Mouse (Mus musculus): ENCODE measurements at regions not wholly inside any gene's neighbourhood (a gene's known extent, or its start where the extent isn't known, plus 50 kb on each side); places are given as distances from the start of the nearest gene placed in this dataset.
"Not testable (repeated sequence)": the region's sequence is repeated elsewhere in the genome, so short reads cannot be mapped to it uniquely, and the experiment has no call there.

DNA sequence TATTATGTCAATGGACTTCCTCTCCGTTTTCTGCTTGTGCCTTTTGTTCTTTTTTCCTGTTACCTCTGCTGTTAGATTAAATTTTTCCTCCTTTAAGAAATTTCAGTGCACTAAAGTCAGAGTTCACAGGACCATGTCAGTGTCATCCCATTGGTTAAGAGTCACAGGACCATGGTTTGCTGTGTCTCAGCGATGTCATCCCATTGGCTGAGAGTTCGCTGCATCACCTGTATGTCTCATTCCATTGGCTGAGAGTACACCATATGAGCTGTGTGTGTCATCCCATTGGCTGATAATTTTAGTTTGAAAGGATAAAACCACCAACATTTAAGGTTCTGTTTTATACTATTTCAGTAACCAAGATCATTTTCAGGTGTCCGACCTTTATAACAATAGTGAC is 50.7 kb upstream of the Jade1 start:
- no peak for DNase-seq

DNA sequence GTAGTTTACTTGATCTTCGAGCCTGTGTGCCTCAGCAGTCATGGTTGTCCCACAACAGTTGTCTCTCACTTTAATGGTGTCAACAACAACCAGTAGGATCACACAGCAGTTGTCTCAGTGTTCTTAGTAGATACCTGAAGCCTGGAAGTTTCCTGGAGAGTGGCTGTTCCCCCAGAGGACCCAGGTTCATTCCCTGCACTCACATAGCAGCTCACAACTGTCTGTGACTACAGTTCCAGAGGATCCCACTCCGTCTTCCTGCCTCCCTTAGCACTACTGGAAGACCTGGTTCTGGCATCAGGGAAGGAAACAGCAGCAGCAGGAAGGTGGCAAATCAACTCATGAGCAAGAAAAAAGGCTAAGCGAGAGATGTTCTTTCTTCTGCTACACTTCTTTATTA is 53.4 kb upstream of the Jade1 start:
- no peak for DNase-seq

DNA sequence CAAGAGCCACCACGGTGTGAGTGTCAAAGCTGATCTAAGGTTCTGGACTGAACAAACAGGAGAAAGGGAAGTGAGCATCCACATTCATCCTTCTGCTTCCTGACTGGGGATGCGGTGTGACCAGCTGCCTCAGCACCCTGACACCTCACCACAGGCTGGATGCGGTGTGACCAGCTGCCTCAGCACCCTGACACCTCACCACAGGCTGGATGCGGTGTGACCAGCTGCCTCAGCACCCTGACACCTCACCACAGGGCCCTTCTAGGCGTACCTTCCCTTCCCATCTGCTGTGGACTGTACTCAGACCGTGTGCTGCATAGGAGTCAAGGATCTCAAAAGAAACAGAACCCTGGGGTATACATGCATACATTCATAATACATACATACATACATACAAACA is 53.9 kb upstream of the Jade1 start:
- not testable (repeated sequence) for DNase-seq

DNA sequence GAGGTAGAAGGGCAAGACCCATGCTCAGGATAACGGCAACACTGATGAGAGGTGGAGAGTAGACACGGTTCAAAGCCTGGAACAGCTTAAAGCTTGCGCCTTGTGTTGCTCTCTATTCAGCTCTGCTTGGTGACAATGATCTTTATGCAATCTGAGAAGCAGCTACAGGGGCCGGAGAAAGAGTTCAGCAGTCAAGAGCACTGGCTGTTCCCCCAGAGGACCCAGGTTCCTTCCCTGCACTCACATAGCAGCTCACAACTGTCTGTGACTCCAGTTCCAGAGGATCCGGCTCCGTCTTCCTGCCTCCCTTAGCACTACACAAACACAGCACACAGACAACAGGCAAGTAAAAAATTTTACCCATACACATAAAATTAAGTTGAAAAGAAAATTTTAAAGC is 54.4 kb upstream of the Jade1 start:
- DNase-seq, result no peak

DNA sequence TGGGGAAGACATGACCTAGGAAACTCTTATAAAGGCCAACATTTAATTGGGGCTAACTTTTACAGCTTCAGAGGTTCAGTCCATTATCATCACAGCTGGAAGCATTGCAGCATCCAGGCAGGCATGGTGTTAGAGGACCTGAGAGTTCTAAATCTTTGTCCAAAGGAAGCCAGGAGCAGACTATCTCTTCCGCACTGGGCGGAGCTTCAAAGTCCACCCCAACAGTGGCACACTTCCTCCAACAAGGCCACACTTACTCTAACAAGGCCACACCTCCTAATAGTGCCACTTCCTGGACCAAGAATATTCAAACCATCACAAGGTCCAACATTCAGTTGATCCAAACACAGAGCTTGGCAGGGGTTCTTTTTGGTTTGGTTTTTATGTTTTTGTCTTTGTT is 55.9 kb upstream of the Jade1 start:
- no peak for DNase-seq

DNA sequence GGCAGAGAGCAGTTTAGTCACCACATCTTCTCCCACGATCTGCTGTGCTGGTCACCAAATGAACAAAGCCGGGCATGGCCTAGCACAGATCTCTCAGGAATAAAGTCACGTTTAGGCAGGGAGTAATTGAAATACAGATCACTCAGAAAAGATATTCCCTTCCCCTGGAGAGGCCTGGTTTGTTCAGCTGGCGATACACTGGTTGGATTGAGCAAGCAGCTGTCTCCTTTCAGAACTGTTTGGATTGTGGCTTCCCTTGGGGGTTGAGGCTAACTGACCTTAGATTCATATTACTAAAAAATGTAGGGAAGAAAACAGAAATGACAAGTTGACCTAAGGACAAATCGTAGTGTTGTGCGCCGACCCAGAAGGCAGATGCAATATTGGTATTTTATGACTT is 56.7 kb upstream of the Jade1 start:
- no peak for DNase-seq

DNA sequence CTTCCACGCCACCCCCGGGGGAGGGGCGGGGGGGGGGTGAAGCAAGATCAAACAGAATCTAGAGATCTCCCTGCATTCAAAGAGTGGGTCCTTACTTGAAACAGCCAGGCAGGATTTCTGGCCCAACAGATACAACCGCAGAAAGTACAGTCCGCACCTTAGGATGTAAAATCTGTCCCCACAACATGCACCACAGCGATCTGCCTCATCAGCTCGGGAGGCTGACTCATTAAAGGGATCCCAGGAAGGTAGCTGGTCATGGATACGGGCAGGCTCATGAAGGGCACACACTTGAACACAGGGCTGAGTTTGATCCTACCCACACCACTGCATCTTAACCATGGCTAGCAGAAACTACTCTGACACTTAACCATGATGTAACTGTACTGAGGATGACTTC is 57.8 kb upstream of the Jade1 start:
- DNase-seq, result no peak

DNA sequence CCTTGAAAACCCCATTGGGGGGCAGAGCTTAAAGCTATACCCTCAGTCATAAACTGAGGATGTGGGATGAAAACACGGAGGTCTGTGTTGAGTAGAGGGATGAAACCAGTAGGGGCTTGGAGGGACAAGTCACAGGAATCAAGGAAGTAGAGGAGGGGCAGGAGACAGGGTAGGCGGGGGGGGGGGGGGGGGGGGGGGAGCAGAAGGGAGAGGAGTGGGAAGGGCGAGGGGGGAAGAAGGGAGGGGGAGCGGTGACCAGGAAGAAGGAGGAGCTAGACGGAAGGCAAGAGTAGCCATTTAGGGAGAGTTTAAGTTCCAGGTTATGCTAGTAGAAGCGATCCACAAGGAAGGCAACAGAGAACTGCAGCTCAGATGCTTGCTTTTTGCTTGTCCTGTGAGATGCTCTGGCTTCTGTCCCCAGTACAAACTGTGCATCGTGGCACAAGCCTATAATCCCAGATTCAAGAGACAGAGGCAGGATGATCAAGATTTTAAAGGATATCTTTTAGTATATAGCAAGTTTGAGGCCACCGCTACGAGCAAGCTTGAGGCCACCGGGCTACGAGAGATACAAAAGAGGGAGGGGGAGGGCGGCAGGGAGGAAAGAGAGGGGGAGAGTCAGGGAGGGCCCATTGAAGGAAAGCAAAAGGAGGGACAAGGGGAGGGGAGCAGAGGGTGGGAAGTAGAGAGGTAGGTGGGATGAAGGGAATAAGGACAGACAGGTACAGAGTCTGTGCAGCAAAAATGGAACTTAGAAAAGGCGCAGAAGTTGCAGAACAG is 58.4 kb upstream of the Jade1 start:
- peak; percentile 12 for DNase-seq

DNA sequence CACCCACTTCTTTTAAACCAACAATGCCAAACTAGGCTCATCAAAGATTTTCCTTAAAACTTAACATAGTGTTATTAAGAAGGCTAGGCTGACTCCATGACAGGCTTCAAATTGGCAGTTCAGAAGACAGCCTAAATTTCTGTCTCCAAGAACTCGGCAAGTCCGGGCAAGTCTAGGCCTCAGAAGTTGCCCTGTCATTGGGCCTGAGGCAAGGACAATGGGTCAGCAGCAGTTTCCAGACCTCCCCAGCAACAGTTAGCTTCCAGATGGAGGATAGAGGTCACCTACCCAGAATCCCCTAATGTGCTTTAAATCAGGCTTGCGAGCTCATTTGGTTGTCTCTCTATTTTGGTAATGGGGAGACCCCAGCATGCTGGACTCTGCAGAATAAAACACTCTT is 59.6 kb upstream of the Jade1 start:
- DNase-seq, result no peak

DNA sequence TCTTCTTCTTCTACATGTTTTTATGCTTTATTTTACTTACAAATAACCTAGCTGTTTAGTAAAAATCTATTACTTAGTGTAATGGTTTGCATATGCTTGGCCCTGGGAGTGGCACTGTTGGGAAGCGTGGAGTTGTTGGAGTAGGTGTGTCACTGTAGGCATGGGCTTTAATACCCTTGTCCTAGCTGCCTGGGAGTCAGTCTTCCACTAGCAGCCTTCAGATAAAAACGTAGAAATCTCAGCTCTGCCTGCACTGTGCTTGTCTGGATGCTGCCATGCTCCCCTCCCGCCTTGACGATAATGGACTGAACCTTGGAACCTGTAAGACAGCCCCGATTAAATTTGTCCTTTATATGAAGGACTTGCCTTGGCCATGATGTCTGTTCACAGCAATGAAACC is 60.4 kb upstream of the Jade1 start:
- no peak for DNase-seq

DNA sequence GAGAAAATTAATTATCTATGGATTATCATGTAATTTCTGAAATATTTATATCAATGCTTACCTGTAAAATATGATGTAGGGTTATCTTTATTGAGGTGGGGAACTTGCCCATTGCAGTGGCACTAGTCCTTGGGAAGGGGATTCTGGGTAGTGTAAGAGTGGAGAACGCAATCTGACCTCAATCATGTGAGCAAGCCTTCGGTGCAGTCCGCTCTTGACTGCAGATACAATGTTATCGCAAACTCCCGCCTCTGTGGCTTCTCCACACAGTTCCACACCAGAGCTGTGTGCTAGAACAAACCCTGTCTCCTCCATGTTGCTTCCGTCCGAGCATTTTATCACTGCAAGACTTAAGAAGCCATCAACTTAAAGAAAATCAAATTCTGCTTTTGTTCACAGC is 62.1 kb upstream of the Jade1 start:
- DNase-seq, result no peak

DNA sequence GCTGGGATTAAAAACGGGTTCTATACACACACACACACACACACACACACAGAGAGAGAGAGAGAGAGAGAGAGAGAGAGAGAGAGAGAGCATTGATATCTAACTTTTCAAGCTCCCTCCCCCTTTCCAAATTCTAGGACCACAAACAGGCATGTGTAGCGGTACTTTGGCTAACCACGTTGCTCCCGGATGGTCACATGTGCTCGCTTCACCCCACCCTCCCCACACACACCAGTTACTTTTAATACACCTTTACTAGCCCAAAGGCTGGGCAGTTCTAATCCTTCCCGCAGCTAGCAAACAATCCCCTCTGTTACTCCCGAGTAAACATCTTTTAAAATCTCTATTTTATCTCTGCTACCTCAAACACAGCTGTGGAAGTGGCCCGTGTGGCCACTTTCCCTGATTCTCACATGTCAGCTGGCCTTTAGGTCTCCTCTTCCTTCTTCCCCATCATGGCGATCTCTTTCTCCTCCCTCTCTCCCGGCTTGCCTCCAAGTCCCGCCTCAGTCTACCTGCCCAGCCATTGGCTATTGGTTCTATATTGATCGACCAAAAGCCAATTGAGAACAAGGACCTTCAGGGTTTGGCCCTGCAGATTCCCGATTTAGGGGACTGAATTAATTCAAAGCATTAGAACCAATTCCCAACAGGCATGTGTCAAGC is 62.7 kb upstream of the Jade1 start:
- DNase-seq, result no peak

DNA sequence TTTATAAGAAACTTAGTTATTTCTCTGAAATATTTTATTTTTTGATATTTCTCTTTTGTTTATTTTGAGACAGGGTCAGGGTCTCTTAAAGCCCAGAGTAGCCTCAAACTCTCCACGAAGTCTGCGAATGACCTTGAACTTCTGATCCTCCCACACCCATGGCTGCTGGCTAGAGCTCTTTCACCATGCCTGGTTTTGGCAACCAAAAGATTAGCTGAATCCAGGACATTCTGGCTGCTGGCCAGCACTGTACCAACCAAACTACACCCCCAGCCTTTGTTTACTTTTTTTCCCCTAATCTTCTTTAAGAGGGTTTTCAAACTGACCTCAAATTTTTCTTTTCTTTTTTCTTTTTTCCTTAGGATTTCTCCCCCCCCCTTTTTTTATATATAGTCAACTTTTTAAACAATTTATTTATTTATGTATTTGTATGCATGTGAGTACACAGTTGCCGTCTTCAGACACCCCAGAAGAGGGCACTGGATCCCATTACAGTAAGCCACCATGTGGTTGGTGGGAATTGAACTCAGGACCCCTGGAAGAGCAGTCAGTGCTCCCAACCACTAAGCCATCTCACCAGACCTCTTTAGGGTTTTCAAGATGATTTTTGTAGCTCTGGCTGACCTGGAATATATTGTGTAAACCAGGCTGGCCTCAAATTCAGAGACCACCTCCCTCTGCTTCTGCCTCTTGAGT is 63.4 kb upstream of the Jade1 start:
- no peak for DNase-seq

DNA sequence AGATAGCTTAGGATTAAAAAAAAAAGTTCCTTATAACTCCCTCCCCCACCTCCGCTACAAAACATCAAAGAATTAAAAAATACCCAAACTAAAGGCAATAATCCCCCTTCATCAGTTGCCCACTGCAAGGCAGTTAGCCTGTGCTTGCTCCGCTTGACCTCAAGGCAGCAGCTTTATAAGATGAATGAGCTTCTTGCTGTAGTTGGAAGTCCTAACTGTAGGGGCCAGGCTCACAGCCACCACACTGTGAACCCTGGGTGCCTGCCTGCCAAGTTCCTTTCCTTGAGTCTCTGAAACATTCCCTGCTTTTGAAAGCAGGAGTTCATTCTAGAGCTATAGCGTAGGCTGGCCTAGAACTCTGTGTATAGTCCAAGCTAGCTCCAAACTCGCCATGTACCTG is 64.3 kb upstream of the Jade1 start:
- DNase-seq, result no peak

DNA sequence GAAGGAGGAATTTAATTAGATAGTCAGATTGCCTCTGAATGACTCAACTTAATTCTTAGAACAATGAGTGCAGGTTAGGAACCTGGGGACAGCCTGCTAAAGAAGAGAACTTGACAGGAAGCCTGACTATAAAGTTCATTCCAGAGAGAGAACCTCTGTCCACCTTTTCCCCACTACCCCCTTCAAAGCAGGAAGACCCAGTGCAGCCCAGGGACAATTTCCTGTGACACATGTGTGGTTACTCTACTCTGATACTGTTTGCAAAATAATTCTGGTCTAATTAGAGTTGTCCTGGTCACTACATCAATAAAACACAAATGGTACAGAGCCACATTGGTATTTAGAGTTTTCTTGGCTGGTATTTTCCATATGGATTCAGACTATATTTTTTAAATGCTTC is 65.5 kb upstream of the Jade1 start:
- no peak for DNase-seq

DNA sequence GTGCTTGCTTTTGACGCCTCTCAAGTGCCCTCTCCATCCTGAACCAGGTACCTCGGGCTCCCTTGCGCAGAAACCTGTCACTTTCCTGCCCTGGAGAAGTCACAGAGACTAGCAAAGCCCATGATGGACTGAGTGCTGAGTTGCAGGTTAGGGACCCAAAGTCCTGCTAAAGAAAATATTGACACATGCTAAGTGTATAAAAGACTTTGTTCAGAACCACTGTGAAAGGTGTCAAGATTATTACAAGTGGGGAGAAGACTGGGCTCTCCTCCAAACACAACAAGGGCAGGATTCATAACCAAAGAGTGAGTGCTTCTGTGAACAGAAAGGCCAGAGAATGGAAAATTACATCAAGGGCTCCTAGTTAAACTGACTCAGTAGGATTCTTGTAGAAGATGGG is 66.0 kb upstream of the Jade1 start:
- DNase-seq, result no peak

DNA sequence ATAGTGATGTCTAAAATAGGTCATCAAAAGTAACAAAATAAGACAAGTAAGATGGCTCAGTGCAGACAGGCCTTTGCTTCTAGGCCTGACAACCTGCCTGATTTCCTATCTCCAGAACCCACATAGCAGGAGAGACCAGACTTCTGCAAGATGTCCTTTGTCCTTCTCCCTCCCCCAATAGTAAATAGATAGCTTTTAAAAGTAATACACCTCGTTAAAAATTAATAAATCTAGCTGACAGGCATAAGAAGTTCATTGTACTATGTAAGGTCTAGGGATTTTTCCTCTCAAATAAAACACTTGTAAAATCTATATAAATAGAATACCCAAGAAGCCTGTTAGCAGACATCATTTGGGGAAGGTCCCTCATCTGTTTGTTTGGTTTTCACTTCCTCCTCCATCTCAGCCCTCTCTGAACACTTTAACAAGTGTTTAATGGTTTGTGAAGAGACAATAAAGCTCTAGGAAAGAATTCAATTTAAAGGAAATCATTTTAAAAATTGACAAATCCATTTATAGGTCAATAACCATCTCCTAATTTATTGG is 67.2 kb upstream of the Jade1 start:
- no peak for DNase-seq

DNA sequence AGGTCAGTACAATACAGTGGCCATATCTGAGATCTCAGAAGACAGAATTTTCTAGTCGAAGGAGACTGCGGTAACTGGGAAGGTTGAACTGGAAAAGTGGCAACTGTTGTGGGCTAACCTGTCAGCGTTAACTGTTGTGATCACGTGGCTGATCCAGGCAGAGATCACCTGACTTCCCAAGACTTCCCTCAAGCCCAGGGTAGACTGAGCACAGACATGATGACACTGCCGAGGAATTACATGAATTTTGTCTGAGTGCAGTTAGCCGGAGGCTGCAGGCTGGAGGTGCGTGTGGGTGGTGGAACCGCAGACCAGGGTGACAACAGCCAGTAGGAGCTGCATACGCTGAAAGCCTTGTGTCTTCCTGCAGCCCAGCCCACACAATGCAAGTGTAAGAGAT is 70.6 kb upstream of the Jade1 start:
- DNase-seq, result no peak

DNA sequence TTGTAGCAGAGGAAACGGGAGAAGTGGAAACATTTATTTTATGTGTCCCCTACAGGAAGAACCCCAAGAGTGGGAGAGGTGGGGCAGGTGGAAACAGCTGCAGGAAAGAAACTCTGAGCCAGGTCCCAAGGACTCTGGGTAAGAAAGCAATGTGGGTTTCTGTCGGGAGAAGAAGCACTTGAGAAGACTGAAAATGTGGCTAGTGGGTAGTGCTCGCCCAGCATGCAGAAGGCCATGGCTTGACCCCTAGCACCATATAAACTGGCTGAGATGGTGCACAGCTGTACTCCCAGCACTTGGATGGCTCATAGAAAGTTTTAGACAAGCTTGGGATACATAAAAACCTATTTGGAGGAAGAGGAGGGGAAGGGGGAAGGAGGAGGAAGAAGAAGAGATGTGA is 71.9 kb upstream of the Jade1 start:
- no peak for DNase-seq

DNA sequence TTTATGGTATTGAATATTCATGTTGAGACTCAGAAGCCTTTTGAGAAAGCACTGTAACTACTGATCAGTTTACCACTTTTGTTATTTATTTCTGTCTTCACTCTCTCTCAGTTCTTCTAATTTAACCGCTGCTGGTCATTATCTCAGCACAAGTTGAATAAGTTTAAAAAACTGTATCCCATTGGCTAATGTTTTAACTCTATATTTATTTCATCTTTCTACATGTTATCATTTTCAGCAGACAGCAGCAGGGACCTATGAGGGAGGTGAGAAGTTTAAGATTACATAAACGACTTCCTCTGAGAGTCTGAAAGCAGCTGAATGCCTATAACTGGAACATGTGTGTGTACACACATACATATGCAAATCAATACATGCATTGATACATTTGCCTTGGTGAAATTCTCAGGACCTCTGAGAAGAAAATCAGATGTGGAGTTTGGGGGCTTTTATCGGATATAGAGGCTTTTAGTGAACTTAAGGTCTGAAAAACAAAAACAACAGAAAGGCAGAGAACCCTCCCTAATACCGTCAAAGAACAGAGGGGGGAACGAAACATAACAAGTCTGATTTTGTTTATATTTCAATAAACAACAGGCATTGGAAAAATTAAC is 72.5 kb upstream of the Jade1 start:
- DNase-seq, result no peak

DNA sequence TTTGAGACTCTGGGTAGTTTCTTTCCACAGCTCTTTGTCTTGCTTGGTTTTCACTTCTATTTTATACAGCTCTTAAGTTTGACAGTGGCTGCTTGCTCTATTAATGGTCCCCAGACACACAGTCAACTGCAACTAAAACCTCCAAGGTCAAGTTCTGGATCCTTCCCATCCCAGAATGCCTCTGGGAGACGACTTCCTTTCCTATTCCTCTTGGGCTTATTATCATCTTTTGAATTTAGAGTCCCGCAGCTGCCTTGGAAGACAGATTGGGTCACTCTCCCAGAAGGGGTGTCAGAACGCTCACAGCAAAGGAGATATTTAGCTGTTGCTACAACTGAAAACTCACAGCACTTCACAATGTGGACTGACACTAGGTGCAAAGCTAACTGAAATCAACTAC is 75.3 kb upstream of the Jade1 start:
- no peak for DNase-seq

DNA sequence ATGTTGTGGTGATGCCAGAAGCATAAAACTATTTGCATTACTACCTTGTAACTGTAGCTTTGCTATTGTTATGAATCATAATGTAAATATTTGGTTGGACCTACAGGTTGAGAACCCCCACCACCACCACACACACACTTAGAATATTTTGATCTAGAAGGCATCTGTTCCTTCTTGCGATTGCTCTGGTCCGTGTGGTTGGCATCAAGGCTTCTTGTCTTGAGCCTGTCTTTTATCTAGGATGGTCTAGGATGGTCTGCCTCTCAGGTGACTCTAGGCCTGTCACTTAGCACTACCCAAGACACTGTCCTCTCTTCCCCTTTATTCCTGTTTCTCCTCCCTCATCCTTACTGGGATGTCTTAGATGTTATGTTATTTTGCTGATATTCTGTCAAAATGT is 76.6 kb upstream of the Jade1 start:
- DNase-seq, result no peak

DNA sequence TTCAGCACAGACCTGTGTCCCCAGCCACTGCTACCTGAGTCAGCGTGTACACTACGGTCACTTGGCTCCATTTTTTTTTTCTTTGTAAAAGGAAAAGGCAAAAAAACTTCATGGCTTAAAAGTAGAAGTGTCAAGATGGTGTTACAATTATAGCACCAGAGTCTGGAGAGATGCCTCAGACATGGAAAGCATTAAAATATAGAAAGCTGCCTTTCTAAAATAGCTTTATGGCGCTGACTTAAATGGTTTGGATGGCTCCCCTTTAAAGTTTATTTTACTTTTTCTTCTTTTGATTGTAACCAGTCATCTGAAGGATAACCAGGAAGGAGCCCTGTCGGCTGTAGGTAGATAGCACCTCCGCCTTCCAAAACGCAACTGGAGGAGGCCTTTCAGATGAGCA is 79.0 kb upstream of the Jade1 start:
- DNase-seq, result no peak

DNA sequence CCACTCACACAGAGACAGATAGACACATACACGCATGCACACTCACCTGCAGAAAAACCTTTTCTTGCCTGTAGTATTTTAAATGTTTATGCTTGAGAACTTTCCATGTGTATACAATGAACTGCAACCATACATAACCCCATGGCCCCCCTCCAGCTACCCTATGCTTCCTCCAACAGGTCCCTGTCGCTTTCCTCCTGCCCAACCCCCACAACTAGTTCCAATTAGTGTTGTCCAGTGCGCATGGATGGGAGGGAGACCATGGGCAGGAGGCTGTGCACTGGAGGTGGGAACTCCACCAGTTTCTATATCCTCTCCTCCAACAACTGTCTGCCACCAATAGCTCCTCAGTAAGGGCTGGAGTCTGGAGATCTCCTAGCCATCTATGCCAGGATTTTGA is 82.9 kb upstream of the Jade1 start:
- no peak for DNase-seq

Data from thymus, postnatal 25 days (tissue).